Mouse (Mus musculus) hindbrain, postnatal 0 days (tissue): ENCODE data around the gene Olfr420. TPM values are rescaled to one million over a fixed set of nuclear protein-coding genes. Genes with fewer than 3 reads are reported as not detected.

ENCODE experiments used
- ATAC-seq: fragments of 200-750 bp; cut with Nextera tagmentation; 2 replicates; pipeline ENCODE4 v1.8.0; 2017; ENCODE audit warnings: mild to moderate bottlenecking, moderate TSS enrichment, moderate library complexity
- DNase-seq: peaks from one replicate; pipeline ENCODE4 v3.0.0-alpha.2; 2015; ENCODE audit warnings: low spot score
- H3K27ac ChIP-seq: fragments of 300-500 bp; sonication (generic); 2 replicates; pipeline ENCODE4 v1.5.1; 2014; ENCODE audit warnings: mild to moderate bottlenecking
- H3K27me3 ChIP-seq: fragments of 300-500 bp; sonication (generic); 2 replicates; pipeline ENCODE4 v1.6.1; 2014; ENCODE audit warnings: low read length, mixed read lengths; ENCODE audit not compliant: insufficient read depth
- H3K36me3 ChIP-seq: fragments of 300-500 bp; sonication (generic); 2 replicates; pipeline ENCODE4 v1.6.1; 2014; ENCODE audit warnings: low read length, mixed read lengths; ENCODE audit not compliant: insufficient read depth
- H3K4me1 ChIP-seq: fragments of 300-500 bp; sonication (generic); 2 replicates; pipeline ENCODE4 v1.6.1; 2014; ENCODE audit warnings: antibody characterized with exemption, low read length, mixed read lengths; ENCODE audit not compliant: insufficient read depth
- H3K4me2 ChIP-seq: fragments of 300-500 bp; sonication (generic); 2 replicates; pipeline ENCODE4 v1.6.1; 2014; ENCODE audit warnings: low read depth, mild to moderate bottlenecking, low read length, moderate library complexity, mixed read lengths
- H3K4me3 ChIP-seq: fragments of 300-500 bp; sonication (generic); 2 replicates; pipeline ENCODE4 v1.5.1; 2014; ENCODE audit warnings: low read length
- H3K9ac ChIP-seq: fragments of 300-500 bp; sonication (generic); replicated peaks from 2 replicates; pipeline ENCODE4 v1.6.1; 2014; ENCODE audit warnings: mild to moderate bottlenecking, low read length, moderate library complexity, mixed read lengths
- H3K9me3 ChIP-seq: fragments of 300-500 bp; sonication (generic); 2 replicates; pipeline ENCODE4 v1.6.1; 2016; ENCODE audit warnings: low read length, mixed read lengths
- CTCF ChIP-seq: IDR thresholded peaks from 2 replicates; pipeline ENCODE4 v1.5.1; 2016; ENCODE audit warnings: antibody characterized with exemption, control low read depth, low read depth
- WGBS: fragments of 180-500 bp; shearing (Covaris S2); extraction: QIAGEN DNeasy Blood & Tissue Kit; methylation state at CpG from one replicate; pipeline ENCODE4 v1.1.7; 2014; 5-methylcytosine and 5-hydroxymethylcytosine counted together
- polyA plus RNA-seq: library from polyadenylated mRNA; unstranded; fragments of >200 nt; fragmentation: Nextera tagmentation; extraction: Ambion mirVana; gene quantifications from 2 replicates; pipeline ENCODE4 v1.2.1, GENCODE M21; 2015
- total RNA-seq: library from RNA; depleted of rRNA; stranded (reverse); fragments of >200 nt; gene quantifications from 2 replicates; pipeline ENCODE4 v1.2.3, GENCODE M21; 2014; rRNA removed

Olfr420 gene
- total and polyA plus RNA-seq, 2 experiments from 2014 or later: not detected

DNA sequence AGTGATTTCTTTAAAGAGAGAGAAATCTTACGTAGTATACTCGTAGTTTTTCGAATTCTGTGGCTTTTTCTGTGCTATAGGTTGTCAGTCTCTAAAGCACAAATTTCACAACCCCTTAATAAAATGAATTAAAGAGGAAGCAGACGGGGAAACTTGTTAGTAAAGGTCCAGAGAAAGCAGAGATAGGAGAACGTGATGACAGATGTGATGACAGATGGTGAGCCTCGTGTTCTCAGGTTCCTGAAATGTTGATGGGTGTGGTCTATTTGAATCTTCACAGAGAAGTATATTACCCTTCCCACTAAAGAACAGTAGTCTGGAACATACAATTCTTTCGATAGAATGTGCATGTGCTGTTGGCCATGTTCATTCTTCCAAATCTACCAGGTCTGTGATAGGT lies 49.3 kb downstream of the Olfr420 start:
- no peaks in the 10 kb centered on the region for H3K27me3 ChIP-seq
- ATAC-seq (no peak), DNase-seq (no peak)
- no peak overlapping the region for H3K27ac ChIP-seq
- 82% methylated on average over 7 of the region's 7 CpGs for WGBS
- no peaks in the 10 kb centered on the region for H3K36me3 ChIP-seq
- H3K4me3 ChIP-seq: no peak overlapping the region
- no peak for TF ChIP-seq CTCF
- no peaks in the 10 kb centered on the region for H3K9me3 ChIP-seq
- no peak overlapping the region for H3K4me2 ChIP-seq
- no peaks in the 10 kb centered on the region for H3K4me1 ChIP-seq
- H3K9ac ChIP-seq: no peak overlapping the region

Other genes starting within 250 kb of the Olfr420 start
- gene Ifi211, start 242.6 kb upstream of the Olfr420 start, total RNA-seq: 0.14 TPM in 1 of 2 replicates, not detected in the other
- gene Ifi211, start 242.6 kb upstream of the Olfr420 start, polyA plus RNA-seq: 0.40 and 0.63 TPM in 2 replicates
- 0.68 and 2.3 TPM in 2 replicates for gene Mndal, start 213.1 kb upstream of the Olfr420 start, total RNA-seq
- 2.8 and 3.7 TPM in 2 replicates for gene Mndal, start 213.1 kb upstream of the Olfr420 start, polyA plus RNA-seq
- 1.4 and 1.6 TPM in 2 replicates for gene Ifi203, start 213.0 kb upstream of the Olfr420 start, total RNA-seq
- gene Ifi203, start 213.0 kb upstream of the Olfr420 start, polyA plus RNA-seq: 2.3 and 2.6 TPM in 2 replicates
- not detected in 2 replicates for gene Ifi202b, start 172.9 kb upstream of the Olfr420 start, total RNA-seq
- gene Ifi202b, start 172.9 kb upstream of the Olfr420 start, polyA plus RNA-seq: 0.16 and 0.28 TPM in 2 replicates
- not detected in 2 replicates for gene Ifi205, start 123.8 kb upstream of the Olfr420 start, total RNA-seq
- not detected in 2 replicates for gene Ifi205, start 123.8 kb upstream of the Olfr420 start, polyA plus RNA-seq
- gene Olfr433, start 114.9 kb upstream of the Olfr420 start, total RNA-seq: not detected in 2 replicates
- not detected in 2 replicates for gene Olfr433, start 114.9 kb upstream of the Olfr420 start, polyA plus RNA-seq
- gene Olfr432, start 106.4 kb upstream of the Olfr420 start, total RNA-seq: not detected in 2 replicates
- gene Olfr432, start 106.4 kb upstream of the Olfr420 start, polyA plus RNA-seq: not detected in 2 replicates
- not detected in 2 replicates for gene Olfr430, start 89.0 kb upstream of the Olfr420 start, total RNA-seq
- not detected in 2 replicates for gene Olfr430, start 89.0 kb upstream of the Olfr420 start, polyA plus RNA-seq
- gene Olfr429, start 71.3 kb upstream of the Olfr420 start, total RNA-seq: not detected in 2 replicates
- not detected in 2 replicates for gene Olfr429, start 71.3 kb upstream of the Olfr420 start, polyA plus RNA-seq
- not detected in 2 replicates for gene Olfr427, start 58.7 kb upstream of the Olfr420 start, total RNA-seq
- not detected in 2 replicates for gene Olfr427, start 58.7 kb upstream of the Olfr420 start, polyA plus RNA-seq
- gene Olfr231, start 34.5 kb upstream of the Olfr420 start, total RNA-seq: not detected in 2 replicates
- gene Olfr231, start 34.5 kb upstream of the Olfr420 start, polyA plus RNA-seq: not detected in 2 replicates
- gene Olfr424, start 24.1 kb upstream of the Olfr420 start, total RNA-seq: not detected in 2 replicates
- not detected in 2 replicates for gene Olfr424, start 24.1 kb upstream of the Olfr420 start, polyA plus RNA-seq
- not detected in 2 replicates for gene Spta1, start 17.1 kb downstream of the Olfr420 start, total RNA-seq
- gene Spta1, start 17.1 kb downstream of the Olfr420 start, polyA plus RNA-seq: 0.04 TPM in 1 of 2 replicates, not detected in the other
- gene Olfr419, start 96.4 kb downstream of the Olfr420 start, total RNA-seq: not detected in 2 replicates
- not detected in 2 replicates for gene Olfr419, start 96.4 kb downstream of the Olfr420 start, polyA plus RNA-seq
- not detected in 2 replicates for gene Mptx1, start 174.9 kb downstream of the Olfr420 start, total RNA-seq
- not detected in 2 replicates for gene Mptx1, start 174.9 kb downstream of the Olfr420 start, polyA plus RNA-seq
- gene Olfr417, start 209.5 kb downstream of the Olfr420 start, total RNA-seq: not detected in 2 replicates
- gene Olfr417, start 209.5 kb downstream of the Olfr420 start, polyA plus RNA-seq: not detected in 2 replicates
- not detected in 2 replicates for gene Olfr248, start 235.4 kb downstream of the Olfr420 start, total RNA-seq
- not detected in 2 replicates for gene Olfr248, start 235.4 kb downstream of the Olfr420 start, polyA plus RNA-seq